In genomic region chr11:97489589-97490324, GRCm38 (mm10) we compare ENCODE assay signal across 7 mouse cellular contexts. TPM values are rescaled to one million over a fixed set of nuclear protein-coding genes. Genes with fewer than 3 reads are reported as not detected.
A peak's percentile ranks its signal among the peaks of the same experiment; 100 is the strongest.
DNase-seq lines count a peak whose midpoint lies in the region; ATAC-seq and TF ChIP-seq lines count a peak whose summit lies in the region.

No protein-coding gene starts in this region.

- no peak overlapping the region for H3K4me3 ChIP-seq in left cerebral cortex, adult 2 months
- H3K4me3 ChIP-seq in small intestine, adult 2 months (ENCODE audit: low read depth, low read length) = no peak overlapping the region

- H3K36me3 ChIP-seq in small intestine, adult 2 months (ENCODE audit: control insufficient read depth, insufficient read depth, low read length) = peaks cover 2% of the 10 kb centered on the region

- no peaks in the 10 kb centered on the region for H3K27me3 ChIP-seq in small intestine, adult 2 months (ENCODE audit: control insufficient read depth, insufficient read depth, low read length)

- TF ChIP-seq CTCF in left cerebral cortex, adult 2 months (IDR thresholded peaks at IDR 0.05) = peak; percentile 96
- TF ChIP-seq CTCF in small intestine, adult 2 months (IDR thresholded peaks at IDR 0.05; ENCODE audit: extremely low read depth, insufficient read length, insufficient replicate concordance, low read depth, low read length) = peak; percentile 88; the same call in 1 of the 2 replicates

- TF ChIP-seq POLR2A in small intestine, adult 2 months (IDR thresholded peaks at IDR 0.05; ENCODE audit: low read depth, low read length) = no peak

- 32% methylated on average over 16 of the region's 16 CpGs for WGBS in small intestine, adult 2 months

- peak; percentile 16 for DNase-seq in MEL-GATA-1-ER (ENCODE audit: extremely low read depth, low read depth)
- DNase-seq in adrenal gland, postnatal 4 days (ENCODE audit: low spot score in 2 of 2) = peak; percentile 61 to 69
- peak; percentile 72 to 76 for DNase-seq in left cerebral cortex, adult 2 months (ENCODE audit: extremely low spot score in 1 of 2, low spot score in 2 of 2)

- intact Hi-C loops in left cerebral cortex, adult 2 months (cut with DNase I) = loop anchor here (1.0 to 5.0 kb wide), 3 partner anchors 88 to 203 kb away; partner anchors contain the start of gene Srcin1

- H3K27ac ChIP-seq in left cerebral cortex, adult 2 months = no peak overlapping the region
- no peak overlapping the region for H3K27ac ChIP-seq in small intestine, adult 2 months (ENCODE audit: insufficient read depth, low read depth, low read length)

- no peaks in the 10 kb centered on the region for H3K4me1 ChIP-seq in small intestine, adult 2 months (ENCODE audit: control insufficient read depth, insufficient read depth, insufficient read length, low read length)

- peak; percentile 58 for ATAC-seq in erythroid progenitor cell, adult 5-6 weeks (replicated peaks; ENCODE audit: low FRiP score, poor library complexity, severe bottlenecking)
- peak; percentile 75 to 81 for ATAC-seq in hematopoietic stem cell, adult 5-6 weeks (replicated peaks in 1 of 2; ENCODE audit: insufficient read depth in 1 of 2, low FRiP score in 2 of 2, low TSS enrichment in 1 of 2, low read depth in 1 of 2, poor library complexity in 2 of 2, severe bottlenecking in 2 of 2)
- ATAC-seq in megakaryocyte-erythroid progenitor cell, adult 5-6 weeks (replicated peaks; ENCODE audit: low FRiP score, low TSS enrichment, poor library complexity, severe bottlenecking) = peak; percentile 80

RNA-seq across cellular contexts. Expression of gene 4933428G20Rik, which starts 10.4 kb away (rescaled TPM):
- total RNA-seq in adrenal gland, postnatal 4 days (2021) = under 1 TPM; 0.37 to 0.48 TPM
- not detected in 2 replicates for total RNA-seq in erythroid progenitor cell, adult 5-6 weeks (2015; ENCODE audit: low replicate concordance)
- total RNA-seq in erythroid progenitor cell, adult 5-6 weeks (2017; ENCODE audit: low replicate concordance) = not detected in 2 replicates
- total RNA-seq in hematopoietic stem cell, adult 5-6 weeks (2017) = not detected in 2 replicates
- not detected for total RNA-seq in left cerebral cortex, adult 2 months (2021)
- not detected in 2 replicates for total RNA-seq in megakaryocyte-erythroid progenitor cell, adult 5-6 weeks (2014; fragmentation: Nextera tagmentation)
- total RNA-seq in megakaryocyte-erythroid progenitor cell, adult 5-6 weeks (2017) = not detected in 2 replicates
- polyA plus RNA-seq in small intestine, adult 2 months (2012; rRNA removed) = not detected in 2 replicates

Comparison
In these comparisons a context has a peak if more than half of its experiments do, and no peak if none do; other contexts are left out.
1. DNase-seq: peak in every context shown above with its lines; median percentile 74 in left cerebral cortex, adult 2 months; 65 in adrenal gland, postnatal 4 days; 16 in MEL-GATA-1-ER.